Mouse (Mus musculus): ENCODE measurements at regions not wholly inside any gene's neighbourhood (a gene's known extent, or its start where the extent isn't known, plus 50 kb on each side); places are given as distances from the start of the nearest gene placed in this dataset.

GRCm38 (mm10) chr11:63533555-63534200, 388.4 kb downstream of the Hs3st3b1 start:
- ATAC-seq (ENCODE audit: extremely low read depth, insufficient number of reproducible peaks, low FRiP score, poor library complexity, severe bottlenecking) = no peak

GRCm38 (mm10) chr11:63537693-63538092, 384.4 kb downstream of the Hs3st3b1 start:
- no peak for ATAC-seq (ENCODE audit: extremely low read depth, insufficient number of reproducible peaks, low FRiP score, poor library complexity, severe bottlenecking)

- ATAC-seq (ENCODE audit: extremely low read depth, insufficient number of reproducible peaks, low FRiP score, poor library complexity, severe bottlenecking) = no peak
These were observed 378.0 kb downstream of the Hs3st3b1 start for GRCm38 (mm10) chr11:63543971-63544696.

GRCm38 (mm10) chr11:63545516-63545915, 376.6 kb downstream of the Hs3st3b1 start:
- ATAC-seq (ENCODE audit: extremely low read depth, insufficient number of reproducible peaks, low FRiP score, poor library complexity, severe bottlenecking) = no peak

- no peak for ATAC-seq (ENCODE audit: extremely low read depth, insufficient number of reproducible peaks, low FRiP score, poor library complexity, severe bottlenecking)
These were observed 361.6 kb downstream of the Hs3st3b1 start for GRCm38 (mm10) chr11:63560466-63560865.

- ATAC-seq (ENCODE audit: extremely low read depth, insufficient number of reproducible peaks, low FRiP score, poor library complexity, severe bottlenecking) = no peak
These were observed 359.4 kb downstream of the Hs3st3b1 start for GRCm38 (mm10) chr11:63562696-63563095.

GRCm38 (mm10) chr11:63565471-63566232, 356.4 kb downstream of the Hs3st3b1 start:
- no peak for ATAC-seq (ENCODE audit: extremely low read depth, insufficient number of reproducible peaks, low FRiP score, poor library complexity, severe bottlenecking)

DNA sequence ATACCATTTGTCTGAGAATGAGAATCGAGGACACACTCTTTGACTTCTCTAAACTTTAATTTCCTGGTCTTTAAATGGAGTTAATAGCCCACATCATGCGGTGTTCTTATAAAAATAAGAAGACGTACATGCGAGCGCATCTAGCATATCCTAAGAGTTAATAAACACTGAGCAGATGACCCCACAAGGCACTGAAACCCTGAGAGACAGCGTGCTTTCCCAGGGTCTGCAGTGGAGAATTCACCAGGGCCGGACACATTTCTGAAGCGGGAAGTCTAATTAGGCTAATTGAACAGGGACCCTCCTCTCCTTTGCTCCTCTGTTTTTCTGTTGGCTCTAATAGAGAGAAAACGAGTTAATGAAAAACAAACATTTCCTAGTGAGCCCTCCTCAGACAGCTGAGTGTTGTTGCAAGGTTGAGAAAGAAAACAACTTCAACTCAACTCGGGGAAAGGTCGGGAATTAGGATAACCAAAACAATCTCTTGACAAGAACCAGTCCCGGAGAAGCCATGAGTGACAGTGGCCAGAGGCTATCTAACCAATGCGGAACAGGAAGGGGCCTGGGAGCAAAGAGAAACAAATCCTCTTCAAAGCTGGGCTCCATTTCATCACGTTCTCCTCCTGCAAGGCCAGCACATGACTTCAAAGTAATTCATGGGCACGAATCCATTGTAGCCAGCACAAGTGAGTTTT, 352.2 kb downstream of the Hs3st3b1 start:
- ATAC-seq (ENCODE audit: extremely low read depth, insufficient number of reproducible peaks, low FRiP score, poor library complexity, severe bottlenecking) = no peak

- no peak for ATAC-seq (ENCODE audit: extremely low read depth, insufficient number of reproducible peaks, low FRiP score, poor library complexity, severe bottlenecking)
These were observed 351.4 kb downstream of the Hs3st3b1 start for GRCm38 (mm10) chr11:63570646-63571045.

DNA sequence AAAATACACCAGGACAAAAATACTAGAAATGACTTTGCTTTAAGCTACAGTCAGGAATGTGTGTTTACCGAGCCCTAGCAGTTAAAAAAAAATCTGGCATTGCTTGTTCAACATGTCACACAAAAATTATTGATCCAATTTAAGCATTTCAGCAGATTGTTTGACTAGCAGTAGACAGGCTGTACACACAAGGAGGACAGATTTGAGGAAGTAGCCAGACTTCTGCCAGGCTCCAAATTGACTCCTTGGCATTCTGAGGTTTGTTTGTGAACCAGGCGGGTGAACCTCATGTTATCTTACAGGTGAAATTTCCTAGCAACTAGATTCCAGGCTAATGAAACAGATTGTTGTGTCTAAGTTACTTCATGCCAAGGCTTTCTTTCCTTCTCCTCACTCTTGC, 348.8 kb downstream of the Hs3st3b1 start:
- ATAC-seq (ENCODE audit: extremely low read depth, insufficient number of reproducible peaks, low FRiP score, poor library complexity, severe bottlenecking) = no peak

- no peak for ATAC-seq (ENCODE audit: extremely low read depth, insufficient number of reproducible peaks, low FRiP score, poor library complexity, severe bottlenecking)
These were observed 338.8 kb downstream of the Hs3st3b1 start for GRCm38 (mm10) chr11:63583321-63583720.

DNA sequence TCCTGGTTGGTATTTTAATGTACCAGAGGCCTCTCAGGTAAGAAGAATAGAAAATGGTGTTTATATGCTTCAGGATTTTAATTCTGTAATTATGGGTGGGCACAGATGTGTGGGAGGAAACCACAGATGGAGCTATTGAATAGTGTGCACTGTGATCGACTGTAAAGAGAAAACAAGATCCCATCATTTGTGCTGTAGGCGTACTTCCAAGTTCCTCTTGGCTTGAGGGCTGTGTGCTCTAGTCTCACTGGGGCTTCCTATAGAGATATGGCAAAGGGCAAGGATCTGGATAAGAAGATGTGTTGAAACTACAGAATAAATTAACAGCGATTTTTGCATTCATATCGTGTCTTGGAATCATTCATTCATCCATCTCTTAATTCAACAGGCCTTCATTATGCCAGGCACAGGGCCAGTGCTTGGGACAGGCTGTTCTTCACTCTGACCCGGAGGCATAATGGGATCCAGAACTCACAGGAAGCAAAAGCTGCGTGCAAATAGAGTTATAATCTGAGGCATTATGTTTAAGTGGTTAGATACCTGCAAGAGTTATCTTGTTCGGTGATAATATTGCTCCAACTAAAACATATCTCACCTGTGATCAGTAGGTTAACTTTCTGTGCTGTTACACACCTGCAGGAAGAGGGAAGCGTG, 336.7 kb downstream of the Hs3st3b1 start:
- no peak for ATAC-seq (ENCODE audit: extremely low read depth, insufficient number of reproducible peaks, low FRiP score, poor library complexity, severe bottlenecking)

- ATAC-seq (ENCODE audit: extremely low read depth, insufficient number of reproducible peaks, low FRiP score, poor library complexity, severe bottlenecking) = no peak
These were observed 301.9 kb downstream of the Hs3st3b1 start for GRCm38 (mm10) chr11:63620220-63620619.

DNA sequence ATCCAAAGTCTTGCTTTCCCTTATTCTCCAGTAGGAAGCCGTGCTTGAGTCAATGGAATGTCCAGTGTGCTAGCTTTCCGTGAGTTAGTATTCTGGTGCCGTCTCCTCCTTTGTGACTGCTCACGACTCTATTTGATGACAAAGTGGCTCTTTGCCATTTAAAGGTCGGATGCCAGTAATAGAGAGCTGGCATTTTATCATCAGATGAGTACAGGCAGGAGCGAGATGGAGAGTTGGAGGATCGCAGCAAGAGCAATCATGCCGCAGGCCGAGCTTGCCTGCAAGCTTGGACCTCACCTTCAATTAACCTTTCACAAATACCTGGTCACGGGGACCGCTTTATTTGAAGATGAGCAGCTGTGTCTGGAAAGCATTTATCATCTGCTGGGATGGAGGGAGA, 291.8 kb downstream of the Hs3st3b1 start:
- ATAC-seq (ENCODE audit: extremely low read depth, insufficient number of reproducible peaks, low FRiP score, poor library complexity, severe bottlenecking) = no peak

GRCm38 (mm10) chr11:63657057-63657456, 265.0 kb downstream of the Hs3st3b1 start:
- no peak for ATAC-seq (ENCODE audit: extremely low read depth, insufficient number of reproducible peaks, low FRiP score, poor library complexity, severe bottlenecking)

- ATAC-seq (ENCODE audit: extremely low read depth, insufficient number of reproducible peaks, low FRiP score, poor library complexity, severe bottlenecking) = no peak
These were observed 256.7 kb downstream of the Hs3st3b1 start for GRCm38 (mm10) chr11:63665268-63665934.

GRCm38 (mm10) chr11:63670477-63670876, 251.6 kb downstream of the Hs3st3b1 start:
- ATAC-seq (ENCODE audit: extremely low read depth, insufficient number of reproducible peaks, low FRiP score, poor library complexity, severe bottlenecking) = no peak

DNA sequence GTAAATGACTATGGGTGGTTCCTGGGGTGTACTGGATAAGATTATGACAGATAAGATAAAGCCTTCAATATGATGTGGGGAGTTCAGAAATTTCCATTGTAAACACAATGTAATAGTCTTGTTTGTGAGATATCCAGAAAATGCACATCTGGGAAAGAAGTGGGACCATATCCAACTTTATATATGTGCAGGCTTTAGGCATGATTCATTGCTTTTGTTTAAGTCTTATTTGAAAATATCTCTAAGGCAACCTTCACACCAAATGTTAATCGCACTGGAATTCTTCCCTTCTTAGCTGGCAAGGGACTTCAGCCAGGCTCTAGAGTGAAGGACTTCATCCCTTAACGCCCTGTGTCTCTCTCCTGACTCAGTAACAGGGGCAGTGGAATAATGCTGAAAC, 250.3 kb downstream of the Hs3st3b1 start:
- no peak for ATAC-seq (ENCODE audit: extremely low read depth, insufficient number of reproducible peaks, low FRiP score, poor library complexity, severe bottlenecking)
